Mouse (Mus musculus): Measurements from ENCODE around the gene Dhx37.

Gene Dhx37

GRCm38 (mm10) chr5:125364851-125365429, 69.0 kb downstream of the Dhx37 start:
- no peak for DNase-seq (ENCODE audit: extremely low spot score, low read depth, low spot score)

GRCm38 (mm10) chr5:125363894-125364293, 70.0 kb downstream of the Dhx37 start:
- DNase-seq (ENCODE audit: extremely low spot score, low read depth, low spot score), result no peak
